Mouse (Mus musculus) midbrain, embryonic 12.5 days (tissue): ENCODE data around the gene Hist1h2bq. TPM values are rescaled to one million over a fixed set of nuclear protein-coding genes. Genes with fewer than 3 reads are reported as not detected.
A peak's percentile ranks its signal among the peaks of the same experiment; 100 is the strongest.
"Not testable (repeated sequence)": the region's sequence is repeated elsewhere in the genome, so short reads cannot be mapped to it uniquely, and the experiment has no call there.

ENCODE experiments used
- ATAC-seq: fragments of 200-750 bp; cut with Nextera tagmentation; 2 replicates; pipeline ENCODE4 v1.8.0; 2017; ENCODE audit warnings: low read depth, moderate TSS enrichment, moderate library complexity; ENCODE audit not compliant: low FRiP score
- H3K27ac ChIP-seq: fragments of 300-500 bp; sonication (generic); replicated peaks from 2 replicates; pipeline ENCODE4 v1.5.1; 2016; ENCODE audit warnings: mild to moderate bottlenecking
- H3K27me3 ChIP-seq: fragments of 300-500 bp; sonication (generic); 2 replicates; pipeline ENCODE4 v1.6.1; 2016; ENCODE audit warnings: mild to moderate bottlenecking
- H3K36me3 ChIP-seq: fragments of 300-500 bp; sonication (generic); 2 replicates; pipeline ENCODE4 v1.6.1; 2016
- H3K4me1 ChIP-seq: fragments of 300-500 bp; sonication (generic); 2 replicates; pipeline ENCODE4 v1.6.1; 2016
- H3K4me2 ChIP-seq: fragments of 300-500 bp; sonication (generic); replicated peaks from 2 replicates; pipeline ENCODE4 v1.6.1; 2016; ENCODE audit warnings: mild to moderate bottlenecking, moderate library complexity
- H3K4me3 ChIP-seq: fragments of 300-500 bp; sonication (generic); 2 replicates; pipeline ENCODE4 v1.5.1; 2016; ENCODE audit warnings: mild to moderate bottlenecking
- H3K9ac ChIP-seq: fragments of 300-500 bp; sonication (generic); replicated peaks from 2 replicates; pipeline ENCODE4 v1.6.1; 2016; ENCODE audit warnings: mild to moderate bottlenecking, moderate library complexity
- H3K9me3 ChIP-seq: fragments of 300-500 bp; sonication (generic); 2 replicates; pipeline ENCODE4 v1.6.1; 2016; ENCODE audit warnings: mild to moderate bottlenecking
- WGBS: fragments of 180-500 bp; shearing (Covaris S2); methylation state at CpG from one replicate; pipeline ENCODE4 v1.1.7; 2016; 5-methylcytosine and 5-hydroxymethylcytosine counted together
- polyA plus RNA-seq: library from polyadenylated mRNA; unstranded; fragments of >200 nt; fragmentation: Nextera tagmentation; extraction: Ambion mirVana; gene quantifications from 2 replicates; pipeline ENCODE4 v1.2.1, GENCODE M21; 2016

Hist1h2bq gene
- 18.5 and 23.3 TPM in 2 replicates for polyA plus RNA-seq

- H3K36me3 ChIP-seq, H3K9ac ChIP-seq, H3K4me1 ChIP-seq, H3K4me3 ChIP-seq, H3K27ac ChIP-seq, H3K27me3 ChIP-seq, H3K9me3 ChIP-seq, H3K4me2 ChIP-seq: not testable (repeated sequence)
- WGBS, result no CpG with 5 or more reads among the region's 23 CpGs
- peak; percentile 97 for ATAC-seq
Observed at GRCm38 (mm10) chr13:21810073-21810472, at the start of gene Hist1h2bq, which contains the start of gene Hist1h2ao. TSS of gene Hist1h2bq (minus strand) at chr13:21810197. TSS of gene Hist1h2ao (plus strand) at chr13:21810465.

- H3K4me1 ChIP-seq, result no peaks in the 10 kb centered on the region
- WGBS, result under 1% methylated on average over 15 of the region's 15 CpGs
- H3K27ac ChIP-seq, result no peak overlapping the region
- ATAC-seq, result no peak
- no peaks in the 10 kb centered on the region for H3K9me3 ChIP-seq
- H3K27me3 ChIP-seq, result no peaks in the 10 kb centered on the region; the same call in 1 of the 2 replicates
- H3K4me3 ChIP-seq, result peak overlapping the region; percentile 43
- H3K36me3 ChIP-seq, result no peaks in the 10 kb centered on the region
- peak overlapping the region; percentile 41; the same call in 1 of the 2 replicates for H3K9ac ChIP-seq
- peak overlapping the region; percentile 44 for H3K4me2 ChIP-seq
Observed at GRCm38 (mm10) chr13:21855698-21856162, 45.7 kb upstream of the Hist1h2bq start.

- H3K9ac ChIP-seq, result 0 out of 2 replicates have a peak overlapping the region, but pooled peaks have one; percentile 41
- H3K4me3 ChIP-seq, result peak overlapping the region; percentile 43
- H3K27me3 ChIP-seq, result no peaks in the 10 kb centered on the region; the same call in 1 of the 2 replicates
- H3K4me1 ChIP-seq, result no peaks in the 10 kb centered on the region
- H3K9me3 ChIP-seq, result no peaks in the 10 kb centered on the region
- H3K27ac ChIP-seq, result no peak overlapping the region
- no peaks in the 10 kb centered on the region for H3K36me3 ChIP-seq
- ATAC-seq, result peak; percentile 38; the same call in 1 of the 2 replicates
- peak overlapping the region; percentile 44 for H3K4me2 ChIP-seq
- WGBS, result under 1% methylated on average over 11 of the region's 11 CpGs
Observed at GRCm38 (mm10) chr13:21855146-21855545, 45.1 kb upstream of the Hist1h2bq start.

- Histone ChIP-seq H3K9ac (no peak overlapping the region), H3K27me3 (no peaks in the 10 kb centered on the region; the same call in 1 of the 2 replicates), H3K4me3 (no peak overlapping the region), H3K4me2 (no peak overlapping the region), H3K36me3 (no peaks in the 10 kb centered on the region), H3K4me1 (no peaks in the 10 kb centered on the region), H3K9me3 (no peaks in the 10 kb centered on the region), H3K27ac (no peak overlapping the region)
- ATAC-seq, result no peak
- WGBS, result 76% methylated on average over 3 of the region's 3 CpGs
Observed at GRCm38 (mm10) chr13:21852215-21852945, 42.4 kb upstream of the Hist1h2bq start.

GRCm38 (mm10) chr13:21850696-21851095 is 40.7 kb upstream of the Hist1h2bq start:
- not testable (repeated sequence) for H3K27ac ChIP-seq, H3K9ac ChIP-seq, H3K4me1 ChIP-seq, ATAC-seq, H3K4me2 ChIP-seq, H3K27me3 ChIP-seq, H3K9me3 ChIP-seq, H3K4me3 ChIP-seq, H3K36me3 ChIP-seq
- WGBS, result 19% methylated on average over 1 of the region's 1 CpGs

- no peaks in the 10 kb centered on the region for H3K27me3 ChIP-seq
- no peak overlapping the region for H3K4me3 ChIP-seq
- 18% methylated on average over 8 of the region's 8 CpGs for whole genome bisulfite sequencing
- no peak overlapping the region for H3K9ac ChIP-seq
- H3K27ac ChIP-seq, result no peak overlapping the region
- H3K36me3 ChIP-seq, result no peaks in the 10 kb centered on the region
- H3K4me1 ChIP-seq, result no peaks in the 10 kb centered on the region
- no peak overlapping the region for H3K4me2 ChIP-seq
- no peak for ATAC-seq
- no peaks in the 10 kb centered on the region for H3K9me3 ChIP-seq
Observed at GRCm38 (mm10) chr13:21847883-21848282, 37.9 kb upstream of the Hist1h2bq start.

GRCm38 (mm10) chr13:21846356-21846755 is 36.4 kb upstream of the Hist1h2bq start:
- not testable (repeated sequence) for H3K9me3 ChIP-seq, H3K4me1 ChIP-seq, H3K4me3 ChIP-seq, H3K4me2 ChIP-seq, H3K9ac ChIP-seq, ATAC-seq, H3K27ac ChIP-seq, H3K27me3 ChIP-seq, H3K36me3 ChIP-seq

- not testable (repeated sequence) for H3K9ac ChIP-seq, H3K4me2 ChIP-seq, H3K27ac ChIP-seq, H3K9me3 ChIP-seq, H3K27me3 ChIP-seq, H3K4me1 ChIP-seq, H3K4me3 ChIP-seq, H3K36me3 ChIP-seq
- ATAC-seq, result peak; percentile 65; the same call in 1 of the 2 replicates
- WGBS, result no CpG with 5 or more reads among the region's 4 CpGs
Observed at GRCm38 (mm10) chr13:21840508-21840907, 30.5 kb upstream of the Hist1h2bq start.

GRCm38 (mm10) chr13:21833461-21833860 is 23.5 kb upstream of the Hist1h2bq start, which contains the start of the genes Hist1h2ap and Hist1h2br:
TSS of gene Hist1h2ap (minus strand) at chr13:21833507.
TSS of gene Hist1h2br (plus strand) at chr13:21833743.
- peak; percentile 96 for ATAC-seq
- not testable (repeated sequence) for H3K9me3 ChIP-seq, H3K27me3 ChIP-seq, H3K36me3 ChIP-seq, H3K9ac ChIP-seq, H3K4me1 ChIP-seq, H3K4me3 ChIP-seq, H3K4me2 ChIP-seq, H3K27ac ChIP-seq
- no CpG with 5 or more reads among the region's 24 CpGs for WGBS

- H3K4me1 ChIP-seq, H3K27ac ChIP-seq, H3K36me3 ChIP-seq, H3K27me3 ChIP-seq, H3K9ac ChIP-seq, H3K9me3 ChIP-seq: not testable (repeated sequence)
- ATAC-seq, result peak; percentile 84
- Histone ChIP-seq H3K4me3 (peak within 1 kb of the TSS; percentile 21; the same call in 1 of the 2 replicates), H3K4me2 (peak within 1 kb of the TSS; percentile 42)
- under 1% methylated on average over 28 of the region's 58 CpGs for WGBS
Observed at GRCm38 (mm10) chr13:21831418-21832394, 21.7 kb upstream of the Hist1h2bq start, which contains the start of gene Hist1h4n. TSS of gene Hist1h4n (minus strand) at chr13:21832196.

- H3K4me1 ChIP-seq, result no peaks in the 10 kb centered on the region
- H3K27ac ChIP-seq, result peak overlapping the region; percentile 42
- H3K4me2 ChIP-seq, result no peak overlapping the region
- no peaks in the 10 kb centered on the region for H3K9me3 ChIP-seq
- no peak overlapping the region for H3K9ac ChIP-seq
- no peak overlapping the region for H3K4me3 ChIP-seq
- H3K36me3 ChIP-seq, result no peaks in the 10 kb centered on the region
- no peak for ATAC-seq
- H3K27me3 ChIP-seq, result no peaks in the 10 kb centered on the region
- 83% methylated on average over 10 of the region's 10 CpGs for WGBS
Observed at GRCm38 (mm10) chr13:21830344-21830743, 20.3 kb upstream of the Hist1h2bq start.
